Mouse (Mus musculus) heart, embryonic 10.5 days (tissue): ENCODE results near the gene Ulk1. TPM values are rescaled to one million over a fixed set of nuclear protein-coding genes. Genes with fewer than 3 reads are reported as not detected.

Experiments used
- DNase-seq: peaks from one replicate; pipeline ENCODE4 v3.0.0-alpha.2; 2017; ENCODE audit warnings: low spot score
- H3K27ac ChIP-seq: fragments of 300-500 bp; sonication (generic); 2 replicates; pipeline ENCODE4 v1.5.1; 2016; ENCODE audit warnings: mild to moderate bottlenecking
- H3K27me3 ChIP-seq: fragments of 300-500 bp; sonication (generic); 2 replicates; pipeline ENCODE4 v1.6.1; 2016; ENCODE audit warnings: mild to moderate bottlenecking; ENCODE audit not compliant: poor library complexity, insufficient read depth, severe bottlenecking
- H3K36me3 ChIP-seq: fragments of 300-500 bp; sonication (generic); 2 replicates; pipeline ENCODE4 v1.6.1; 2016; ENCODE audit warnings: mild to moderate bottlenecking, moderate library complexity
- H3K4me1 ChIP-seq: fragments of 300-500 bp; sonication (generic); 2 replicates; pipeline ENCODE4 v1.6.1; 2016; ENCODE audit warnings: mild to moderate bottlenecking
- H3K4me3 ChIP-seq: fragments of 300-500 bp; sonication (generic); 2 replicates; pipeline ENCODE4 v1.5.1; 2016; ENCODE audit warnings: mild to moderate bottlenecking, moderate library complexity
- H3K9me3 ChIP-seq: fragments of 300-500 bp; sonication (generic); 2 replicates; pipeline ENCODE4 v1.6.1; 2016; ENCODE audit warnings: mild to moderate bottlenecking, moderate library complexity
- WGBS: fragments of 180-500 bp; shearing (Covaris S2); methylation state at CpG from one replicate; pipeline ENCODE4 v1.1.7; 2016; 5-methylcytosine and 5-hydroxymethylcytosine counted together
- polyA plus RNA-seq: library from polyadenylated mRNA; unstranded; fragments of >200 nt; fragmentation: Nextera tagmentation; extraction: Ambion mirVana; gene quantifications from 2 replicates; pipeline ENCODE4 v1.2.1, GENCODE M21; 2016

Gene Ulk1
- polyA plus RNA-seq, 1 experiment from 2014 or later, result 17.0 TPM

DNA sequence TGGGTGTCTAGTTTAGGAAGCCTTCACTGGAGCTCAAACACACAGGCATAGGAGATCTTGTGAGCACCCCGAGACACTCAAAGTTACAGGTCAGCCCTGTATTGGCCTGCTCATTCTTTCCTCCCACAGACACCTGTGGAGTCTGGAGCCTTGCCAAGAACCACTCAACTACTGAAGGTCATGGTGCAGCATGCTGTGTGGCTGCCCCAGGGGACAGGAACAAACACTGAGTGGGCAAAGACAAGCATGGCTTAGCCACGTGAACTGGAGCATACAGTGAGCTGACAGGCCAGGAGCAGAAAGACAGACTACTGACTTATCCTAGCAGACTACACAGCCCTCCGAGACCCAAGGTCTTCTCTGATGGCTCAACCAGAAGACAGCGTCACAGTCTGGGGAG lies 12.2 kb downstream of the Ulk1 start:
- H3K27me3 ChIP-seq, result no peaks in the 10 kb centered on the region
- no peak overlapping the region for H3K4me3 ChIP-seq
- 82% methylated on average over 4 of the region's 4 CpGs for WGBS
- H3K36me3 ChIP-seq, result peaks cover 94% of the 10 kb centered on the region
- H3K9me3 ChIP-seq, result no peaks in the 10 kb centered on the region
- H3K4me1 ChIP-seq, result peaks cover 21% of the 10 kb centered on the region
- no peak overlapping the region for H3K27ac ChIP-seq
- no peak for DNase-seq

DNA sequence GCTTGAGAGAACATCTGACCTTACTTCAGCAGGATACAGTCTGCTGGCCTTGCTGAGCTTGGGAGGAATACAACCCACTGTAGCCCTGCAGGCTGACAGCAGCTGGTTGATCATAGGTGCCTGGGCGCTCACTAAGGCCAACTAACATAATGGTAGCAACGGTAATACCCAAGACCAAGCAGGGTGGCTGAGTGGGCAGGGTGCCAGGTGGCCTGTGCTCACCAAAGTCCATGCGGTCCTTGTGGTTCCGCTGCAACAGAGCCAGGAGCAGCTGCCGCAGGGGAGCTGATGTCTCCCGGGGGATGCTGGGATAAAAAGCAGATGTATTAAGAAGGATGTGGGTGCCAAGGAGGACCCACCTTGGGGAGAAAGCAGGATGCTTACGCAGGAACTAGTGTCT lies 15.5 kb downstream of the Ulk1 start:
- 91% methylated on average over 7 of the region's 7 CpGs for WGBS
- Histone ChIP-seq H3K36me3 (peaks cover 99% of the 10 kb centered on the region), H3K9me3 (no peaks in the 10 kb centered on the region), H3K4me3 (no peak overlapping the region), H3K4me1 (peaks cover 9% of the 10 kb centered on the region; the same call in 1 of the 2 replicates), H3K27me3 (no peaks in the 10 kb centered on the region), H3K27ac (no peak overlapping the region)
- DNase-seq, result no peak

DNA sequence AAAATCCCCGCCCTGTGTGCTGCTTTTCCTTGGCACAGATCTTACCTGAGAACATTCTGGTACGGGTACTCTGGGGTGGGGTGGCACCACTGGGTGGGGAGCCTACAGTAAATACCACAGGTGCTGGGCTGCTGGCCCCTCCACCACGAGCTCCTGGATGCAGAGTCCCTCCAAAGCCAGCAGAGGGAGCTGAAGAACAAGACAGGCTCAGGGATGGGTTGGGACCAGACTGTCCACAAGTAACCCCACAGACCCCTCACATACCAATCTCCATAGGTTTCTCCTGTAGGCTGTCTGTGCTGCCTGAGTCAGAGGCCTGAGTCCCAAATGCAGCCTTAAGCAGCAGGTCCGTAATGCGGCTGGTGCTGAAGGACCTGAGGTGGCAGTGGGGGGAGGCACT lies 21.2 kb downstream of the Ulk1 start:
- Histone ChIP-seq H3K27ac (no peak overlapping the region), H3K36me3 (peaks cover 83% of the 10 kb centered on the region), H3K27me3 (no peaks in the 10 kb centered on the region), H3K4me1 (no peaks in the 10 kb centered on the region), H3K4me3 (no peak overlapping the region), H3K9me3 (no peaks in the 10 kb centered on the region)
- WGBS, result 64% methylated on average over 5 of the region's 5 CpGs
- peak; percentile 83 for DNase-seq

DNA sequence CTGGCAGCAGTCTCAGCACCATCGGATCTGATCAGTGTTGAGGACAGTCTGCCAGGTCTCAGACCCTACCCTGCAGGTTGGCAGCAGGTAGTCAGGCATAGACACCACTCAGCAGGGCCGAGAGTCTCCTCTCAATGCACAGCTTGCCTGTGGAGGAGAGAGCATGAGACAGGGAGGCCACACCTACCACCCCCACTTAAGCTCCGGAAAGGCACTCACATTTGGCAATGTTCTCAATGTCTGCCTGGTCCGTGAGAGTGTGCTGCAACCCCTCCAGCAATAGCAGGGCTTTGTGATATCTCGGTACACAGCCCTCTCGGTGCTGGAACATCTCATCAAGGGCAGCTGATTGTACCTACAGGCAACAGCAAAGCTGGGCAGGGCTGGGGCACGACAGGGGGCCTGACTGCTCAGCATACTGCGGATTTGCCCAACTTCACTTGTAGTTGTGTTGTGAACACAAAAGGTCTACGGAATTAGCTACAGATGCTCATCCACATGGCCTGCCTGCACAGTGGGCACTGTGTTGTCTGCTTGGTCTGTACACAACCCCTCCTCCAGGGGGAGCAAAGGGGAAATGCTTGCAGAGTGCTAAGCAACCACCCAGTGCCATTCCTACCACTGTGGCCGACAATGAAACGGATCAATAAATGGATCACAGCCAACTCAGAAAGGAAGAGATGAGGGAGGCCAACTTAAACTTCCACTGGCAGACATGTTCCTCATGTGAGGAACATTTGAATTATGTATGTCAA lies 23.6 kb downstream of the Ulk1 start:
- WGBS, result 83% methylated on average over 11 of the region's 11 CpGs
- no peak for DNase-seq
- Histone ChIP-seq H3K9me3 (no peaks in the 10 kb centered on the region), H3K36me3 (peaks cover 59% of the 10 kb centered on the region), H3K27me3 (no peaks in the 10 kb centered on the region), H3K4me3 (no peak overlapping the region), H3K27ac (no peak overlapping the region), H3K4me1 (no peaks in the 10 kb centered on the region)

DNA sequence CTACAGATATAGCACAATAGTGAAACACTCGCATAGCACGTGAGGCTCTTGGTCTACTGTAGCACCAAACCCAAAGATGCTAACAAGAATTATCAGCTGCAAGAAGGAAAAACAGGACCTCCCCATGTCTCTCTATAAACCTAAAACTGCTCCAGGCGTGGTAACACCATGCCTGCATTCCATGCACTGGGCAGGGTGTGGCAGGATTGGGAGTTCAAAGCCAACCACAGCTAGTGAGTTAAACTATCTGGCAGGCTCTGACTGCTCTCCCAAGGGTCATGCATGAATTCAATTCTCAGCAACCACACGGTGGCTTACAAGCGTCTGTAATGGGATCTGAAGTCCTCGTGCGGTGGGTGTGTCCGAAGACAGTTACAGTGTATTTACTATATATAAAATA lies 26.7 kb downstream of the Ulk1 start:
- no peak overlapping the region for H3K4me3 ChIP-seq
- WGBS, result 73% methylated on average over 8 of the region's 8 CpGs

DNA sequence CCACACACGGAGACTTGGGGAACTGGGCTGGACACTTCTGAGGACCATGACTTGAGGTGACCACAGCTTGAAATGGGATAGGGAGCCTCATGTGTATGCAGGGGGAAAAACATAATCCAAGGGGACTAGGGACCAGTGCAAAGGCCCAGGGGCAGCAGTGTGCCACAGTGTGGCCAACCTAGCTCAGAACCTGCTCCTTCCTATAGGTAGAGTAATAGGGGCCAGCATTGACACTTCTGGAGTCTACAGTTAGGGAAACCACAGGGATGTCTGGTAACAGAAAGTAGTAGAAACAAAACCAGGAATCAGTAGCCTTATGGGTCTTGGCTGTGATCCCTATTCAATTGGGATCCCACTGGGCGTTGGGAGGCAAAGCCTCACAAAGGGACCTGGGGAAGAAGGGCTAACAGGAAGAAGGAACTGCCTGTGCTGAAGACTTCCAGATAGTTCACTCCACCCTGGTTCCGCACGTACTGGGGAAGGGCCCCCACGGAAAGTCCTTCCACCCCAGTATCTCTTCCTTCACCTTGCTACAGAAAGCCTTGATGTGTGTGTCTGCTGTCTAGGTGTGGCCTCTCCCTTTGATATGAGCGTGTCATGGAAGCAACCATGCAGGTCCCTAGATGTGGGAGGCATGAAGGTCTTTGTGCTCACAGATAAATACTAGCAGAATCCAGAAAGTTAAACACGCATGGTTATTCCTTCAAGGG lies 28.2 kb downstream of the Ulk1 start:
- 79% methylated on average over 7 of the region's 7 CpGs for WGBS
- Histone ChIP-seq H3K4me3 (no peak overlapping the region), H3K4me1 (peaks cover 12% of the 10 kb centered on the region), H3K27ac (peak overlapping the region; percentile 16; the same call in 1 of the 2 replicates), H3K27me3 (no peaks in the 10 kb centered on the region), H3K36me3 (peaks cover 35% of the 10 kb centered on the region), H3K9me3 (no peaks in the 10 kb centered on the region)
- DNase-seq, result no peak

More for the DNA sequence above, 26.7 kb downstream of the Ulk1 start:
- DNase-seq, result no peak
- Histone ChIP-seq H3K36me3 (peaks cover 36% of the 10 kb centered on the region), H3K27me3 (no peaks in the 10 kb centered on the region), H3K27ac (no peak overlapping the region), H3K9me3 (no peaks in the 10 kb centered on the region), H3K4me1 (peaks cover 12% of the 10 kb centered on the region)

DNA sequence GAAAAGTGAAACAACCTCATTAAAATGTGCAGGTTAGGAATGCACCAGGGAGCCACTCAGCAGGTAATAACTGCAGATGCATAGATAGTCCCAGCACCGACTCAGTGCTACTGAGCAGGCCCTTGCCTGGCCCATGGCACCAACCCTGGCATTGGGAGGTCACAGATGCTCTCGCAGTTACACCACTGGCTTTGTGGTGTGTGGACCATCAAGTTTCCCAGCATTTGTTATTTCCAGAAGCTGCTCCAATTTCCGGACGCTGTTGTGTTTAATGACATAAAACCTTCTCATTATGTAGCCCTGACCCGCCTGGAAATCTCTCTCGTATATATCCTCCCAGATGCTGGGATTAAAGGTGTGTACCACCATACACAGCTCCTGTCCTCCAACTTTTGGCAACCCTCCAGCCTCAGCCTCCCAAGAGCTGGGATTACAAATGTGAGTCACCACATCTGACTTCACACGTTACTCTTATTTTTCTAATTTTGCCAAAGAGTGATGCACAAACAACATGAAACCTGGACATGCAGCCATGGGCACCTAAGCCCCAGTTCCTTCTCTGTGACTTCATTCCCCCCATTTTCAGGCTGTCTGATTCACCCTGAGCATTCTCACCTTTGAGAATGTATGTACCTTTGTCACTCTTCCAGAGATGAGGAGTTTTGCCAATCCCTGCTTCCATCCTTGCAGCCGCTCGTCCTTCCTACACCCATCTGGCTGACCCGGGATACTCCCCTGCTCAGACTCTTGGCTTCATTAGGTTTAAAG lies 29.0 kb downstream of the Ulk1 start:
- no peaks in the 10 kb centered on the region for H3K27me3 ChIP-seq
- peak overlapping the region; percentile 95 for H3K4me3 ChIP-seq
- WGBS, result 63% methylated on average over 10 of the region's 10 CpGs
- H3K36me3 ChIP-seq, result peaks cover 35% of the 10 kb centered on the region
- H3K27ac ChIP-seq, result peak overlapping the region; percentile 90
- H3K4me1 ChIP-seq, result peaks cover 12% of the 10 kb centered on the region
- no peaks in the 10 kb centered on the region for H3K9me3 ChIP-seq
- DNase-seq, result no peak

DNA sequence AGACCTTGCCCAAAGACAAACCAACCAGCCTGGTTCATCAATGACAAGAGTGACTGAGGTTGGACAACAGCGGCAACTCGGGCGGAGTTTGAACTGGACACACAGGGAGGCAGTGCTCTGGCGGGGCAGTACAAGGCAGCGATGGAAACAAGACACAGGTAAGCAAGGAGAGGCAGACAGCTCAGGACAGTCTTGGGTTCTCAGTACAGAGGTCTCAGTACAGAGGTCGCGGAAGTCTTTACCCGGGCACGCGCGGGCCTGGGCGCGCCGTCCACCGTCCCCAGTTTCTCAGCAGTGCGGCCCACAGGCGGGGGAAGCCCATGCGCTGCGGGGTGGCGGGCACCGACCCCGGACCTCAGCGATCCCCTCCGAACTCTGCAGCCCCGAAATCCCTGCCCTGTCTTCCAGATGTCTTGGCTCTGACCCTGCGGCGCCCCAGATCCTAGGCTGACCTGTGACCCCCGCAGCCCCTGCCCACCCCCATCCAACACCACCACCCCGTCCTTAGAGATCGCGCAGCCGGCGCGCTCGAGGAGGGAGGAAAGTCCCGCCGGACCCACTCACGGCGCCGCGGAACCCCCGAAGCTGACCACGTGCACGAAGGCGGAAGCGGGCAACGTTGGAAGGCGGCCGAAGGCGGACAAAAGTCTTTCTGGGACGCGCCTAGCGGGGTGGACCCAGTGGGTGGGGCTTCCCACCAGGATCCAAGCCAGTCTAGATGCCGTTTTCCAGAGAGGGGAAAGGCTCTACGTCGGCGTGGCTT lies 29.7 kb downstream of the Ulk1 start, which contains the start of gene Pus1:
Gene Pus1, minus strand, starts transcription at position 662 of the 763 bp plus-strand sequence.
- peak within 1 kb of the TSS; percentile 95 for H3K4me3 ChIP-seq
- H3K9me3 ChIP-seq, result no peaks in the 10 kb centered on the region
- H3K27ac ChIP-seq, result peak within 1 kb of the TSS; percentile 90
- no peaks in the 10 kb centered on the region for H3K27me3 ChIP-seq
- under 1% methylated on average over 55 of the region's 57 CpGs for WGBS
- peak; percentile 94 for DNase-seq
- peaks cover 37% of the 10 kb centered on the region for H3K36me3 ChIP-seq
- peaks cover 12% of the 10 kb centered on the region for H3K4me1 ChIP-seq

DNA sequence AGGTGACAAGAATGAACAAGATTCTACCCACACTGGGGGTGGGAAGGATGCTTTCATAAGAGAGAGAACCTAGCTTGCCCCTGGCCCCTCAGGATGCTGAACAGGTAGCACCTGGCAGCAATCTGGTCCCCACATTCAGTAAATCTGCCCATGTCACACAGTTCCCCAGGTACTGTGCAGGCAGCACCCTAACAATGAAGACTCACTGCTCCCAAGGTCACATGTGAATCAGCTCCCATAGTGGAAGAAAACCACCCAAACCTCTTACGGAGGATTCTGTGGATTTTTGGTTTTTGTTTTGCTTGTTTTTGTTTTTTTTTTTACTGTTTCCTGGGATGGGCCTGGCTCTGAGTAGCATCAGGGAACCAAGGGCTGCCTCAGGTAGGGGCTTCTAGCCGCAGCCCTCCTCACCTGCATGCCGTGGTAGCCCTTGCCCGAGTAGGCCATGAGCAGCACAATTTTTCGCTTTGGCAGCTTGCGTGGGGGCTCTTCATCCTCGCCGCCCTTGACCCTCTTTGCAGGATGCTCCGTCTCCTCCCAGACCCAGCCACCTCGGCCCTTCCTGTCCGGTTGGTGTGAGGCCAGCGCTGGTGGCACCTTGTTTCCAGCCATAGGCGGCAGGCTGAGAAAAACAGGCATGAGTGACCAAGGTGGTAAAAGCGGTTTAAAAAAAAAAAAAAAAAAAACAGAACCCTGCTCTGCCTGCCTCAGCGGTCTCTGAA lies 30.5 kb downstream of the Ulk1 start:
- Histone ChIP-seq H3K4me1 (peaks cover 12% of the 10 kb centered on the region), H3K9me3 (no peaks in the 10 kb centered on the region), H3K36me3 (peaks cover 44% of the 10 kb centered on the region), H3K27me3 (no peaks in the 10 kb centered on the region), H3K4me3 (peak overlapping the region; percentile 95), H3K27ac (peak overlapping the region; percentile 90; the same call in 1 of the 2 replicates)
- DNase-seq, result no peak
- WGBS, result 23% methylated on average over 15 of the region's 15 CpGs

DNA sequence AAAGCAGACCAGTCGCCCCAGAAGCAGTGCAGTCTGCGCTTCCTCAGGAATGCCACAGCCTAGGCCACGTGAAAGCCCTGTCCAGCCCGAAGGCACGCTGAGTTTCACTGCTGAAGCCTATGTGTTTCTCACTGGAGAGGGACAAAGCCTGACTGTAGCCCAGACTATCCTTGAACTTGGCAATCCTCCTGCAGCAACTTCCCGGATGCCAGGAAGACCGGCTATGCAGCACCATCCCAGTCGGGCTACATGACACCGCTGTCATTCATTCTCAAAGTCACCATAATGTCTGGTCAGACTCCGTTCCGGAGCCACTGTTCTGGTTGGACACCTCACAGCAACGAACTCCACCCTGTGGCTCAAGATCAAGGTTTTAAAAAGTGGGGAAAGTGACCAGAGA lies 31.6 kb downstream of the Ulk1 start:
- no peak for DNase-seq
- H3K9me3 ChIP-seq, result no peaks in the 10 kb centered on the region
- H3K27me3 ChIP-seq, result no peaks in the 10 kb centered on the region
- peaks cover 12% of the 10 kb centered on the region for H3K4me1 ChIP-seq
- no peak overlapping the region for H3K27ac ChIP-seq
- WGBS, result 91% methylated on average over 12 of the region's 12 CpGs
- H3K36me3 ChIP-seq, result peaks cover 56% of the 10 kb centered on the region
- H3K4me3 ChIP-seq, result no peak overlapping the region

DNA sequence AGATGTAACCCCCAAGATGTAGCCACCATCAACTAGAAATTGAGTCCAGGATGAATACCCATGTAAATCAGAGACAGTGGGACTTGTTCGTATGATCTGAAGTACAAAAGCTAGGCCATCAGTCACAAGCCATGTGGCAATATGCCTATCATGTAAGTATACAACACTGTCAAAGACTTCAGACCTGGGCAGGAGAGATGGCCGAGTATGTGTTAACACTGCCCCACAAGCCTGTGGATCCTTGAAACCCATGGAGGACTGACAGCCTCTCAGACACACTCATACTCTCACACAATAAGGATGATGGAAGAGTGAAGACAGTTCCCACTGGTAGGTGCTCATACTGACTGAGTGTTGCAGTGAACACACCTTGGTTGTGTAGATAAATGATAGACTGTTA lies 33.8 kb downstream of the Ulk1 start:
- H3K36me3 ChIP-seq, result peaks cover 60% of the 10 kb centered on the region
- 90% methylated on average over 2 of the region's 2 CpGs for WGBS

DNA sequence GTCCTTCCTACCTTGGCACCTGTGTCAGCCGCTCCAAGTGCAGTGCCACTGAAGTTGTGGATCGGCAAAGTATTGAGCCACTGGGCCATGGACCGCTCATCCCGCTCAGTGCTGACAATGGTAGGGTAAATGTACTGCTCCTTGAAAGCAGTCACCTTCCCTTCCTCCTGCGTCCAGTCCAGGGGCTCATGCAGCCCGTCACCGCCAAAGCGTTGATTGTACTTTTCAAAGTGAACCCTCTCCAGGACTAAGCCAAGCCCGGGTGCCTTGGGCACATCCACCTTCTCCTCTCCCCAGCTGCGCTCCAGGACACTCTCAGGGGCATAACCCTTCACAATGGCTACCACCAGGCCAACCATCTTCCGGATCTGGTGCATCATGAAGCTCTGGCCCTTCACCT lies 35.4 kb downstream of the Ulk1 start:
- peaks cover 60% of the 10 kb centered on the region for H3K36me3 ChIP-seq
- DNase-seq, result no peak

More for the DNA sequence above, 33.8 kb downstream of the Ulk1 start:
- Histone ChIP-seq H3K4me3 (no peak overlapping the region), H3K27ac (no peak overlapping the region), H3K9me3 (no peaks in the 10 kb centered on the region), H3K27me3 (no peaks in the 10 kb centered on the region), H3K4me1 (peaks cover 12% of the 10 kb centered on the region)
- DNase-seq, result no peak

More for the DNA sequence above, 35.4 kb downstream of the Ulk1 start:
- H3K9me3 ChIP-seq, result no peaks in the 10 kb centered on the region
- H3K4me1 ChIP-seq, result peaks cover 19% of the 10 kb centered on the region
- no peaks in the 10 kb centered on the region for H3K27me3 ChIP-seq
- WGBS, result 94% methylated on average over 11 of the region's 11 CpGs
- no peak overlapping the region for H3K27ac ChIP-seq
- no peak overlapping the region for H3K4me3 ChIP-seq
